Mouse (Mus musculus): ENCODE measurements around the gene Glyctk. TPM values are rescaled to one million over a fixed set of nuclear protein-coding genes. Genes with fewer than 3 reads are reported as not detected.

Gene Glyctk
- total RNA-seq, 1 experiment: 3.2 TPM

- H3K9ac ChIP-seq (ENCODE audit: insufficient read depth, low read depth, low read length, poor library complexity, severe bottlenecking): peak within 1 kb of the TSS; percentile 74
- H3K36me3 ChIP-seq (ENCODE audit: control insufficient read depth, insufficient read depth, low read length, poor library complexity, severe bottlenecking): peaks cover 18% of the 10 kb centered on the region; the same call in 1 of the 2 replicates
- H3K27ac ChIP-seq (ENCODE audit: insufficient read depth, low read depth, low read length, poor library complexity, severe bottlenecking): peak within 1 kb of the TSS; percentile 16; the same call in 1 of the 2 replicates
- peaks cover 2 to 26% of the 10 kb centered on the region in 2 experiments; a peak in 3 of 4 replicates for H3K4me1 ChIP-seq (ENCODE audit: control insufficient read depth in 2 of 2, insufficient read depth in 2 of 2, low read length in 2 of 2, poor library complexity in 1 of 2)
- TF ChIP-seq HCFC1 (IDR thresholded peaks at IDR 0.05; ENCODE audit: borderline replicate concordance, insufficient read depth, low read length) (0 out of 2 replicates have a peak, but pooled peaks have one; percentile 51), CHD2 (IDR thresholded peaks at IDR 0.05; ENCODE audit: low read depth, low read length) (no peak)
- DNase-seq (ENCODE audit: low read depth, low spot score): peak; percentile 86
- in situ Hi-C loops (cut with MboI; ENCODE audit: low sequenced_read_pairs in 2 of 2, unreplicated experiment in 2 of 2): no loop called here
- no peaks in the 10 kb centered on the region for H3K9me3 ChIP-seq (ENCODE audit: control insufficient read depth, insufficient read depth, low read depth, low read length)
- peak within 1 kb of the TSS; percentile 74 to 94 for H3K4me3 ChIP-seq (ENCODE audit: insufficient read depth in 1 of 2, low read depth in 1 of 2, low read length in 2 of 2, poor library complexity in 1 of 2, severe bottlenecking in 1 of 2)
Measured at GRCm38 (mm10) chr9:106202819-106203636, 45.1 kb upstream of the Glyctk start, which contains the start of gene Twf2. Gene Twf2 (plus strand): TSS chr9:106203108.

GRCm38 (mm10) chr9:106201895-106202294, 44.0 kb upstream of the Glyctk start:
- Histone ChIP-seq H3K9ac (ENCODE audit: insufficient read depth, low read depth, low read length, poor library complexity, severe bottlenecking) (no peak overlapping the region), H3K27ac (ENCODE audit: insufficient read depth, low read depth, low read length, poor library complexity, severe bottlenecking) (no peak overlapping the region), H3K4me3 (ENCODE audit: insufficient read depth in 1 of 2, low read depth in 1 of 2, low read length in 2 of 2, poor library complexity in 1 of 2, severe bottlenecking in 1 of 2) (peak overlapping the region; percentile 74 to 94), H3K9me3 (ENCODE audit: control insufficient read depth, insufficient read depth, low read depth, low read length) (no peaks in the 10 kb centered on the region), H3K36me3 (ENCODE audit: control insufficient read depth, insufficient read depth, low read length, poor library complexity, severe bottlenecking) (peaks cover 16% of the 10 kb centered on the region; the same call in 1 of the 2 replicates), H3K4me1 (ENCODE audit: control insufficient read depth in 2 of 2, insufficient read depth in 2 of 2, low read length in 2 of 2, poor library complexity in 1 of 2) (peaks cover 2 to 25% of the 10 kb centered on the region in 2 experiments; a peak in 3 of 4 replicates)
- peak; percentile 96 for TF ChIP-seq MAFK (IDR thresholded peaks at IDR 0.05; ENCODE audit: insufficient read depth, low read depth, low read length)
- TF ChIP-seq ZC3H11A (IDR thresholded peaks at IDR 0.05; ENCODE audit: borderline replicate concordance, low read depth, low read length): no peak
- no peak for TF ChIP-seq ZNF384 (IDR thresholded peaks at IDR 0.05; ENCODE audit: low read depth, low read length)
- TF ChIP-seq HCFC1 (IDR thresholded peaks at IDR 0.05; ENCODE audit: borderline replicate concordance, insufficient read depth, low read length): no peak
- TF ChIP-seq CHD2 (IDR thresholded peaks at IDR 0.05; ENCODE audit: low read depth, low read length): no peak
- in situ Hi-C loops (cut with MboI; ENCODE audit: low sequenced_read_pairs in 2 of 2, unreplicated experiment in 2 of 2): no loop called here
- DNase-seq (ENCODE audit: low read depth, low spot score): no peak

- H3K27ac ChIP-seq (ENCODE audit: insufficient read depth, low read depth, low read length, poor library complexity, severe bottlenecking): peak within 1 kb of the TSS; percentile 54
- TF ChIP-seq HCFC1 (IDR thresholded peaks at IDR 0.05; ENCODE audit: borderline replicate concordance, insufficient read depth, low read length): no peak
- peak within 1 kb of the TSS; percentile 73 to 92 for H3K4me3 ChIP-seq (ENCODE audit: insufficient read depth in 1 of 2, low read depth in 1 of 2, low read length in 2 of 2, poor library complexity in 1 of 2, severe bottlenecking in 1 of 2)
- no peaks in the 10 kb centered on the region for H3K9me3 ChIP-seq (ENCODE audit: control insufficient read depth, insufficient read depth, low read depth, low read length)
- peak within 1 kb of the TSS; percentile 89 for H3K9ac ChIP-seq (ENCODE audit: insufficient read depth, low read depth, low read length, poor library complexity, severe bottlenecking)
- H3K4me1 ChIP-seq (ENCODE audit: control insufficient read depth in 2 of 2, insufficient read depth in 2 of 2, low read length in 2 of 2, poor library complexity in 1 of 2): peaks cover 0 to 16% of the 10 kb centered on the region in 2 experiments; a peak in 1 of 4 replicates
- DNase-seq (ENCODE audit: low read depth, low spot score): no peak
- in situ Hi-C loops (cut with MboI; ENCODE audit: low sequenced_read_pairs in 2 of 2, unreplicated experiment in 2 of 2): no loop called here
- peaks cover 26% of the 10 kb centered on the region for H3K36me3 ChIP-seq (ENCODE audit: control insufficient read depth, insufficient read depth, low read length, poor library complexity, severe bottlenecking)
Measured at GRCm38 (mm10) chr9:106199535-106200272, 41.8 kb upstream of the Glyctk start, which contains the start of gene Ppm1m. Gene Ppm1m (minus strand): TSS chr9:106199746.

GRCm38 (mm10) chr9:106198962-106199458, 41.1 kb upstream of the Glyctk start:
- Histone ChIP-seq H3K27ac (ENCODE audit: insufficient read depth, low read depth, low read length, poor library complexity, severe bottlenecking) (peak overlapping the region; percentile 54), H3K36me3 (ENCODE audit: control insufficient read depth, insufficient read depth, low read length, poor library complexity, severe bottlenecking) (peaks cover 23% of the 10 kb centered on the region), H3K9ac (ENCODE audit: insufficient read depth, low read depth, low read length, poor library complexity, severe bottlenecking) (peak overlapping the region; percentile 89), H3K4me1 (ENCODE audit: control insufficient read depth in 2 of 2, insufficient read depth in 2 of 2, low read length in 2 of 2, poor library complexity in 1 of 2) (peaks cover 0 to 9% of the 10 kb centered on the region in 2 experiments; a peak in 1 of 4 replicates), H3K9me3 (ENCODE audit: control insufficient read depth, insufficient read depth, low read depth, low read length) (no peaks in the 10 kb centered on the region), H3K4me3 (ENCODE audit: insufficient read depth in 1 of 2, low read depth in 1 of 2, low read length in 2 of 2, poor library complexity in 1 of 2, severe bottlenecking in 1 of 2) (peak overlapping the region; percentile 73 to 92)
- no peak for DNase-seq (ENCODE audit: low read depth, low spot score)
- TF ChIP-seq HCFC1 (IDR thresholded peaks at IDR 0.05; ENCODE audit: borderline replicate concordance, insufficient read depth, low read length) (no peak), CHD2 (IDR thresholded peaks at IDR 0.05; ENCODE audit: low read depth, low read length) (no peak), MAFK (IDR thresholded peaks at IDR 0.05; ENCODE audit: insufficient read depth, low read depth, low read length) (no peak), ZC3H11A (IDR thresholded peaks at IDR 0.05; ENCODE audit: borderline replicate concordance, low read depth, low read length) (no peak), ZNF384 (IDR thresholded peaks at IDR 0.05; ENCODE audit: low read depth, low read length) (no peak)
- in situ Hi-C loops (cut with MboI; ENCODE audit: low sequenced_read_pairs in 2 of 2, unreplicated experiment in 2 of 2): no loop called here

Measured in ES-E14 (cell line).